Mouse (Mus musculus) heart, adult 2 months (tissue): ENCODE results near the gene Galntl6.

Experiments
- CTCF ChIP-seq: fragments of 200-600 bp; IDR thresholded peaks from 2 replicates; pipeline ENCODE4 v1.8.1; 2022; ENCODE audit warnings: antibody characterized with exemption, mild to moderate bottlenecking, moderate library complexity
- POLR2A ChIP-seq: fragments of 200-500 bp; IDR thresholded peaks from 2 replicates; pipeline ENCODE4 v1.6.1; 2011; ENCODE audit warnings: mild to moderate bottlenecking, low read depth, low read length, control low read depth; ENCODE audit not compliant: insufficient read depth

DNA sequence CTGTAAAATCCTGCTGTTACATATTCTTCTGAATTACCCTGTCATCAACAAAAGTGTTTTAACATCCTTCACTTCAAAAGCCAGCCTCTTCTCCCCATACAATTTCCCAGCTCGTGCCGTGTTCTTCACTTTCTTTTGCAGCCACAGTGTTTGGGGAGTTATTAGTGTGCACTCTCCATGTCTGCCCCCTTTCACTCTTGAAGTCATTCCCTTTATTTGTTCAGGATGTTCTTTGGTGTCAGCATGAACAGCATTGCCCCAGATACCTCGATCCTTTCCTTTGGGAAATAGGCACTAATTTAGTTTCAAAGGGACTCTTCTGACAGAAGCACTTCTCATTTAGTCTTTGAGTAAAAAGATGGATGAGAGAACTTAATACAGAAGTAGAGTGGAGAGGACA is 939.6 kb downstream of the Galntl6 start:
- TF ChIP-seq CTCF: no peak
- no peak for TF ChIP-seq POLR2A
